Mouse (Mus musculus) forebrain, postnatal 0 days (tissue): ENCODE data around the gene Ccdc57. TPM values are rescaled to one million over a fixed set of nuclear protein-coding genes. Genes with fewer than 3 reads are reported as not detected.

Source experiments
- ATAC-seq: fragments of 200-750 bp; cut with Nextera tagmentation; 2 replicates; pipeline ENCODE4 v1.8.0; 2017; ENCODE audit warnings: mild to moderate bottlenecking, moderate library complexity
- DNase-seq: peaks from one replicate; pipeline ENCODE4 v3.0.0-alpha.2; 2015
- H3K27ac ChIP-seq: fragments of 300-500 bp; sonication (generic); 2 replicates; pipeline ENCODE4 v1.5.1; 2014; ENCODE audit warnings: low read depth, mild to moderate bottlenecking, antibody characterized with exemption, low read length, moderate library complexity, mixed read lengths
- H3K27me3 ChIP-seq: fragments of 300-500 bp; sonication (generic); 2 replicates; pipeline ENCODE4 v1.6.1; 2014; ENCODE audit warnings: mild to moderate bottlenecking, low read length, mixed read lengths; ENCODE audit not compliant: insufficient read depth
- H3K36me3 ChIP-seq: fragments of 300-500 bp; sonication (generic); 2 replicates; pipeline ENCODE4 v1.6.1; 2014; ENCODE audit warnings: mild to moderate bottlenecking, moderate library complexity; ENCODE audit not compliant: insufficient read depth
- H3K4me1 ChIP-seq: fragments of 300-500 bp; sonication (generic); 2 replicates; pipeline ENCODE4 v1.6.1; 2014; ENCODE audit warnings: antibody characterized with exemption; ENCODE audit not compliant: insufficient read depth
- H3K4me2 ChIP-seq: fragments of 300-500 bp; sonication (generic); 2 replicates; pipeline ENCODE4 v1.6.1; 2014; ENCODE audit warnings: low read depth, mild to moderate bottlenecking, moderate library complexity
- H3K4me3 ChIP-seq: fragments of 300-500 bp; sonication (generic); 2 replicates; pipeline ENCODE4 v1.5.1; 2014; ENCODE audit warnings: low read depth, low read length, mixed read lengths
- H3K9ac ChIP-seq: fragments of 300-500 bp; sonication (generic); 2 replicates; pipeline ENCODE4 v1.6.1; 2014; ENCODE audit warnings: mild to moderate bottlenecking
- H3K9me3 ChIP-seq: fragments of 300-500 bp; sonication (generic); 2 replicates; pipeline ENCODE4 v1.6.1; 2016; ENCODE audit warnings: low read length
- CTCF ChIP-seq: sonication (generic); IDR thresholded peaks from 2 replicates; pipeline ENCODE4 v1.5.1; 2016; ENCODE audit warnings: antibody characterized with exemption, control low read depth, low read depth
- WGBS: fragments of 180-500 bp; shearing (Covaris S2); extraction: QIAGEN DNeasy Blood & Tissue Kit; methylation state at CpG from one replicate; pipeline ENCODE4 v1.1.7; 2014; 5-methylcytosine and 5-hydroxymethylcytosine counted together
- polyA plus RNA-seq: library from polyadenylated mRNA; unstranded; fragments of >200 nt; fragmentation: Nextera tagmentation; extraction: Ambion mirVana; gene quantifications from 2 replicates; pipeline ENCODE4 v1.2.1, GENCODE M21; 2015
- total RNA-seq: library from RNA; depleted of rRNA; stranded (reverse); fragments of >200 nt; gene quantifications from 2 replicates; pipeline ENCODE4 v1.2.3, GENCODE M21; 2014

Gene Ccdc57
- total and polyA plus RNA-seq, 2 experiments from 2014 or later, result 6.9 to 11.6 TPM

- Histone ChIP-seq H3K4me2 (no peak overlapping the region; the same call in 1 of the 2 replicates), H3K27ac (no peak overlapping the region), H3K36me3 (peaks cover 59% of the 10 kb centered on the region), H3K9me3 (no peaks in the 10 kb centered on the region), H3K9ac (no peak overlapping the region), H3K4me3 (no peak overlapping the region), H3K4me1 (peaks cover 24% of the 10 kb centered on the region), H3K27me3 (no peaks in the 10 kb centered on the region)
- 79% methylated on average over 14 of the region's 14 CpGs for WGBS
- DNase-seq, result no peak
- no peak for ATAC-seq
- no peak for TF ChIP-seq CTCF
These were observed 112.1 kb downstream of the Ccdc57 start for GRCm38 (mm10) chr11:120820546-120820945.

- Histone ChIP-seq H3K9me3 (no peaks in the 10 kb centered on the region), H3K9ac (no peak overlapping the region), H3K27ac (no peak overlapping the region), H3K36me3 (peaks cover 69% of the 10 kb centered on the region), H3K4me2 (no peak overlapping the region), H3K27me3 (no peaks in the 10 kb centered on the region), H3K4me3 (no peak overlapping the region), H3K4me1 (peaks cover 17% of the 10 kb centered on the region)
- no peak for DNase-seq
- WGBS, result 90% methylated on average over 6 of the region's 6 CpGs
- no peak for TF ChIP-seq CTCF
- no peak for ATAC-seq
These were observed 113.1 kb downstream of the Ccdc57 start for GRCm38 (mm10) chr11:120819556-120819955.

GRCm38 (mm10) chr11:120818251-120818650, 114.4 kb downstream of the Ccdc57 start:
- Histone ChIP-seq H3K9ac (no peak overlapping the region), H3K4me3 (no peak overlapping the region), H3K27me3 (no peaks in the 10 kb centered on the region), H3K27ac (no peak overlapping the region), H3K4me1 (peaks cover 17% of the 10 kb centered on the region), H3K9me3 (no peaks in the 10 kb centered on the region), H3K4me2 (no peak overlapping the region), H3K36me3 (peaks cover 82% of the 10 kb centered on the region)
- 96% methylated on average over 13 of the region's 13 CpGs for WGBS
- DNase-seq (no peak), ATAC-seq (no peak)
- no peak for TF ChIP-seq CTCF

DNA sequence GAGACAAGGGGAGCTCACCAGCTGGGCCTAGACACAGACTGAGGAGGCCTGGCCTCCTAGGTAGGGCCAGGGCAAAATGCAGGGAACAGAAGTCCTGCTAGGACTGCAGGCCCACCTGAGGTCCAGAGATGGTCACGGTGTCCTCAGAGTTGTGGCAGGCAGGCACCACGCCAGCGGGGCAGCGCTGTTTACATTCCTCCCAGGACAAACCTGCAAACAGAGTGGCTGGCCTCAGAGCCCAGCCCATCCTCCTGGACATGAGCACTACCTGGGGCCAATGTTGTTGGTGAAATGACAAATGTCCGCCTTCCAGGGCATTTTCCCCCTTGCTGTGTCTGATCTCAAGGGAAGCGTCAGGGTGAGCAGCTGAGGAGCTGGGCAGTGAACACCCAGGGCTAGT, 115.3 kb downstream of the Ccdc57 start:
- WGBS, result 93% methylated on average over 6 of the region's 6 CpGs
- no peak for DNase-seq
- Histone ChIP-seq H3K9ac (no peak overlapping the region), H3K9me3 (no peaks in the 10 kb centered on the region), H3K27me3 (no peaks in the 10 kb centered on the region), H3K27ac (no peak overlapping the region), H3K4me1 (peaks cover 11% of the 10 kb centered on the region), H3K4me3 (no peak overlapping the region), H3K36me3 (peaks cover 91% of the 10 kb centered on the region), H3K4me2 (no peak overlapping the region)
- TF ChIP-seq CTCF, result no peak
- ATAC-seq, result no peak

GRCm38 (mm10) chr11:120812068-120812467, 120.6 kb downstream of the Ccdc57 start:
- H3K4me3 ChIP-seq, result no peak overlapping the region
- no peak overlapping the region for H3K9ac ChIP-seq
- ATAC-seq, result no peak
- H3K27me3 ChIP-seq, result no peaks in the 10 kb centered on the region
- no peaks in the 10 kb centered on the region for H3K9me3 ChIP-seq
- no peak for TF ChIP-seq CTCF
- no peak overlapping the region for H3K27ac ChIP-seq
- H3K4me2 ChIP-seq, result no peak overlapping the region
- WGBS, result 89% methylated on average over 16 of the region's 16 CpGs
- DNase-seq, result no peak
- H3K36me3 ChIP-seq, result peaks cover 100% of the 10 kb centered on the region
- H3K4me1 ChIP-seq, result no peaks in the 10 kb centered on the region

GRCm38 (mm10) chr11:120808010-120808409, 124.7 kb downstream of the Ccdc57 start:
- H3K9ac ChIP-seq, result no peak overlapping the region
- ATAC-seq (no peak), DNase-seq (no peak)
- no peak overlapping the region for H3K27ac ChIP-seq
- TF ChIP-seq CTCF, result no peak
- WGBS, result 94% methylated on average over 12 of the region's 12 CpGs
- H3K9me3 ChIP-seq, result no peaks in the 10 kb centered on the region
- H3K4me1 ChIP-seq, result no peaks in the 10 kb centered on the region
- H3K36me3 ChIP-seq, result peaks cover 78% of the 10 kb centered on the region
- H3K27me3 ChIP-seq, result no peaks in the 10 kb centered on the region
- H3K4me3 ChIP-seq, result no peak overlapping the region
- no peak overlapping the region for H3K4me2 ChIP-seq

- no peaks in the 10 kb centered on the region for H3K27me3 ChIP-seq
- H3K36me3 ChIP-seq, result peaks cover 54% of the 10 kb centered on the region
- 87% methylated on average over 7 of the region's 7 CpGs for WGBS
- H3K9ac ChIP-seq, result no peak overlapping the region
- H3K4me3 ChIP-seq, result no peak overlapping the region
- H3K4me2 ChIP-seq, result no peak overlapping the region
- no peaks in the 10 kb centered on the region for H3K9me3 ChIP-seq
- no peak overlapping the region for H3K27ac ChIP-seq
- ATAC-seq, result no peak
- TF ChIP-seq CTCF, result no peak
- no peaks in the 10 kb centered on the region for H3K4me1 ChIP-seq
- no peak for DNase-seq
These were observed 127.0 kb downstream of the Ccdc57 start for GRCm38 (mm10) chr11:120805375-120806298.
